Mouse (Mus musculus) lung, postnatal 0 days (tissue): ENCODE measurements around the gene Fcf1.

Source experiments
- CTCF ChIP-seq: IDR thresholded peaks from 2 replicates; pipeline ENCODE4 v1.5.1; 2016; ENCODE audit warnings: antibody characterized with exemption, mild to moderate bottlenecking
- EP300 ChIP-seq: IDR thresholded peaks from 2 replicates; pipeline ENCODE4 v1.6.1; 2016; ENCODE audit warnings: antibody characterized with exemption, mild to moderate bottlenecking, control low read depth

DNA sequence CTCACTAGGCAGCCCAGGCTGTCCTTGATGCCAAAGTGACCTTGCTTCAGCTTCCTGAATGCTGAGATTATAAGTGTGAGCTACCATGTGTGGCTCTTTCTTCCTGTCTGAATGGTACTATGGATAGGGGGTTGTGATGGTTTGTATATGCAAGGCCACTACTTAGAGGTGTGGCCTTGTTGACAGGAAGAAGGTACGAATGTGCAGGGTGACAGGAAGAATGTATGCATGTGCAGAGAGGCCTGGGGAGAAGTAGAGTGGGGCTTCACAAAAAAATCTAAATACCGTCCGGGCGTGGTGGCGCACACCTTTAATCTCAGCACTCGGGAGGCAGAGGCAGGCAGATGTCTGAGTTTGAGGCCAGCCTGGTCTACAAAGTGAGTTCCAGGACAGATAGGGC is 38.5 kb upstream of the Fcf1 start:
- TF ChIP-seq CTCF (no peak), EP300 (no peak)
